Mouse (Mus musculus): Measurements from ENCODE around the gene Wwtr1. TPM values are rescaled to one million over a fixed set of nuclear protein-coding genes. Genes with fewer than 3 reads are reported as not detected.

Wwtr1 gene
- polyA plus RNA-seq, 1 experiment from 2014 or later: 15.6 TPM

DNA sequence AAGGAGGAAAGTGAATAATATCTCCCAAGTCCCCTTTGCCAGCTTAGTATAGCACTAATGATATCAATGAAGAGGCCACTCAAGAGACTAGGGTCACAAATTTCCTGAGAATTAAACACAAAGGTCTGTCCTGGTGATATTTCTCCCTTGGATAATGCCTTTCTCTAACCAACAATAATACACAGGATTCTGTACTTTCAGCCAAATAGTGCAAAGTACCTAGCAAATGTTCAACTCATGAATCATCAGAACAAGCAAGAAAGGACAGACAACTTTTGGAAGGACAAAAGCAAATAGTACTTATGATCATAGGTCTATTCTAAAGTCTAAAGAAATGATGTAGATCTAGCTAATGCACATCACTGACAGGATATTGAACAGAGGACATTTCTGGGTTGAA is 19.8 kb upstream of the Wwtr1 start:
- no peaks in the 10 kb centered on the region for H3K36me3 ChIP-seq (ENCODE audit: control insufficient read depth, insufficient read depth, low read length)
- H3K27ac ChIP-seq (ENCODE audit: low read depth, low read length): no peak overlapping the region
- H3K27me3 ChIP-seq (ENCODE audit: control insufficient read depth, insufficient read depth, low read length): no peaks in the 10 kb centered on the region
- H3K4me2 ChIP-seq (replicated peaks; ENCODE audit: low read depth, low read length): no peak overlapping the region
- no peaks in the 10 kb centered on the region for H3K4me1 ChIP-seq (replicated peaks; ENCODE audit: control insufficient read depth, insufficient read depth, low read length)
- no peak for DNase-seq (ENCODE audit: low spot score)
- no peak overlapping the region for H3K4me3 ChIP-seq (ENCODE audit: low read depth, low read length)
- no peaks in the 10 kb centered on the region for H3K9me3 ChIP-seq (ENCODE audit: control insufficient read depth, low read length)
- no peak overlapping the region for H3K9ac ChIP-seq (ENCODE audit: low read depth, low read length)
- ATAC-seq (ENCODE audit: low FRiP score): no peak

DNA sequence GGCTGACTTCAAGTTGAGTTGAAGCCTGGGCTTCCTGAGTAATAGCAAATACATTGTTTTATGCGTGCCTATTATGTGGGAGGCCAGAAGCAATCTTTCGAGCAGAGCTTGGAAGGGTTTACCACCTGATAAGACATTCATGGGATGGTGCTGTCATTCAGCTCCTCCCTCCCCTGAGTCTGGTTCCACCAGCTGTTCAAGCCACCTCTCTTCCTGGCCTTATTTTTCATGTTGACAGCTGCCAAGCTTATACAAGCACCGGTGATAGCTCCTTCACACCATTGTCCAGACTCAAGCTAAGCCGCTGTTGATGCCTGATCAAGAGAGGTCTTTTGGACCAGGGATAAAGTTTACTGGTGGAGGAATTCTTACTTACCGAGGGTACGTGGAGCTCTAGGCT is 10.3 kb upstream of the Wwtr1 start:
- ATAC-seq (ENCODE audit: low FRiP score) (no peak), DNase-seq (ENCODE audit: low spot score) (no peak)
- Histone ChIP-seq H3K9me3 (ENCODE audit: control insufficient read depth, low read length) (no peaks in the 10 kb centered on the region), H3K27ac (ENCODE audit: low read depth, low read length) (no peak overlapping the region), H3K27me3 (ENCODE audit: control insufficient read depth, insufficient read depth, low read length) (no peaks in the 10 kb centered on the region), H3K9ac (ENCODE audit: low read depth, low read length) (no peak overlapping the region), H3K4me1 (replicated peaks; ENCODE audit: control insufficient read depth, insufficient read depth, low read length) (no peaks in the 10 kb centered on the region), H3K4me2 (replicated peaks; ENCODE audit: low read depth, low read length) (no peak overlapping the region), H3K36me3 (ENCODE audit: control insufficient read depth, insufficient read depth, low read length) (no peaks in the 10 kb centered on the region), H3K4me3 (ENCODE audit: low read depth, low read length) (no peak overlapping the region)
- WGBS: 88% methylated on average over 6 of the region's 6 CpGs

- Histone ChIP-seq H3K4me2 (replicated peaks; ENCODE audit: low read depth, low read length) (no peak overlapping the region), H3K27me3 (ENCODE audit: control insufficient read depth, insufficient read depth, low read length) (no peaks in the 10 kb centered on the region), H3K4me1 (replicated peaks; ENCODE audit: control insufficient read depth, insufficient read depth, low read length) (no peaks in the 10 kb centered on the region), H3K4me3 (ENCODE audit: low read depth, low read length) (no peak overlapping the region), H3K9me3 (ENCODE audit: control insufficient read depth, low read length) (no peaks in the 10 kb centered on the region), H3K36me3 (ENCODE audit: control insufficient read depth, insufficient read depth, low read length) (no peaks in the 10 kb centered on the region), H3K9ac (ENCODE audit: low read depth, low read length) (no peak overlapping the region), H3K27ac (ENCODE audit: low read depth, low read length) (no peak overlapping the region)
- DNase-seq (ENCODE audit: low spot score): no peak
- ATAC-seq (ENCODE audit: low FRiP score): no peak
- 68% methylated on average over 4 of the region's 4 CpGs for WGBS
These were observed 7.8 kb upstream of the Wwtr1 start for GRCm38 (mm10) chr3:57583533-57583932.

DNA sequence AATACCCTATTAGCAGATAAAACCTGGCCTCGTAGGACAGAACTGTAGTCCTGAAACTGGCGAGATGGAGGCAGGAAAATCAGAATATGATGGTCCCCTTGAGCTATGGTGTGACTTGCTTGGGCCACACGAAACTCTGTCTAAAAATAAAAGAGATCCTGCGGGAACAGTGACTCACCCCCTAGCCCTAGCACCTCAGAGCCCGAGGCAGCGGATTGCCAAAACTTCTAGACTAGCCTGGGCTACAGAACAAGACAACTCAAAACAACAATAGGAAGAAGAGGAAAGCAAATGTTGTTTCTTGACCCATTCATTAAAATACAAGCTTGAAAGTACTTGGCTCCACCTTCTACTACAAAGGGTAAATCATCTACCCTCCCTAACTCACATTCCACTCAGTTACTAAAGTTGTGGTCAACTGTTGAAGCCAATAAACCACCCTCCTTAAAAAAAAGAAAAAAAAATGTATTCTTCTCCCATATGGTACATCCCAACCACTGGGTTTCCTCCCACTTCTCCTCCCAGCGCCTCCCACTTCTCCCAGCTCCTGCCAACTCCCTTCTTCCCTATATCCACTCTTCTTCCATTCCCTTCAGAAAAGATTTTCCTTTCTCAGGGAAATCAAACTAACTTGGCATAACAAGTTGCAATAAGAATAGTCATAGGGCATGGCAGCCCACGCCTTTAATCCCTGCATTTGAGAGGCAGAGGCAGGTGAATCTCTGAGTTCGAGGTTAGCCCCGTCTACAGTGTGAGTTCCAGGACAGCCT is 4.9 kb upstream of the Wwtr1 start:
- H3K27me3 ChIP-seq (ENCODE audit: control insufficient read depth, insufficient read depth, low read length): no peaks in the 10 kb centered on the region
- H3K4me1 ChIP-seq (replicated peaks; ENCODE audit: control insufficient read depth, insufficient read depth, low read length): peaks cover 3% of the 10 kb centered on the region; the same call in 1 of the 2 replicates
- no peak overlapping the region for H3K9ac ChIP-seq (ENCODE audit: low read depth, low read length)
- H3K27ac ChIP-seq (ENCODE audit: low read depth, low read length): no peak overlapping the region
- no peak overlapping the region for H3K4me3 ChIP-seq (ENCODE audit: low read depth, low read length)
- no peak overlapping the region for H3K4me2 ChIP-seq (replicated peaks; ENCODE audit: low read depth, low read length)
- no peak for DNase-seq (ENCODE audit: low spot score)
- H3K9me3 ChIP-seq (ENCODE audit: control insufficient read depth, low read length): no peaks in the 10 kb centered on the region
- 93% methylated on average over 10 of the region's 10 CpGs for WGBS
- H3K36me3 ChIP-seq (ENCODE audit: control insufficient read depth, insufficient read depth, low read length): no peaks in the 10 kb centered on the region
- no peak for ATAC-seq (ENCODE audit: low FRiP score)

DNA sequence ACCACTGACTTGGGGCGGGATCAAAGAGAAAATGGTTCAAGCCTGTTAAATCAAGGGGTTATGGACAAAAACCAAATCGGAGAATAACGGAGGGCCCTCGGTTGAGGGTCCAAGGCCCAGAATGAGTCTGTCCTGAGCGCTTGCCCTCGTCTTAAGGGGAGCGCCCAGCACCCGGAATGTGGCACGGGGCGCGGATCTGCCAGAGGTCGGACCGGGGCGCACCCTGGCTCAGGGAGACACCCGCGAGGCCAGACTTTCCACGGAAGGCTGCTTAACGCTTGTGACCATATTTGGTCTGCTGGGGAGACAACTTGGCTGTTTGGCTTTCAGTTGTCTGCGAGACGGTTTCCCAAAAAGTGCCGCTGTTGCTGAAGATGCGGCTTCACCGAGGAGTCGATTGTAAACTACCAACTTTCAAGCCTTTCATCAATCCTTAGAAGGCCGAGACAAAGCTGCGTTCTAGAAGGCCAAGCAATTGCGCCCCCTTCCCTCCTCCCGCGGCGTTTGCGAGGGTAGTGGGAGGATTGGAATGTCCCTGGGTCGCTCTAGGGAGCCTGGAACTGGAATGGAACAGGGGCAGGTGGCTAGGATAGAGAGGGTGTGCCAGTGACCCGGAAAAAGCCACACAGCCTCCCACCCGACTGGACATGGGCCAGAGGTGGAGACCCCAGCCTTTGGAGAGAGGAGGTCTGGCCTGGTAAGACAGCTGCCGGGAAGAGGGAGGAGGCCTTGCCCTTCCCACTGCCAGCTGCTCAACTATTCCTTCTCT is 530 bp upstream of the Wwtr1 start:
- no peaks in the 10 kb centered on the region for H3K27me3 ChIP-seq (ENCODE audit: control insufficient read depth, insufficient read depth, low read length)
- H3K27ac ChIP-seq (ENCODE audit: low read depth, low read length): peak overlapping the region; percentile 75
- H3K9ac ChIP-seq (ENCODE audit: low read depth, low read length): peak overlapping the region; percentile 69
- peak overlapping the region; percentile 86 for H3K4me2 ChIP-seq (replicated peaks; ENCODE audit: low read depth, low read length)
- under 1% methylated on average over 35 of the region's 35 CpGs for WGBS
- H3K36me3 ChIP-seq (ENCODE audit: control insufficient read depth, insufficient read depth, low read length): no peaks in the 10 kb centered on the region
- ATAC-seq (ENCODE audit: low FRiP score): peak; percentile 73
- peak overlapping the region; percentile 82 for H3K4me3 ChIP-seq (ENCODE audit: low read depth, low read length)
- H3K9me3 ChIP-seq (ENCODE audit: control insufficient read depth, low read length): no peaks in the 10 kb centered on the region
- peaks cover 3% of the 10 kb centered on the region; the same call in 1 of the 2 replicates for H3K4me1 ChIP-seq (replicated peaks; ENCODE audit: control insufficient read depth, insufficient read depth, low read length)
- peak; percentile 77 for DNase-seq (ENCODE audit: low spot score)

- peak overlapping the region; percentile 86 for H3K4me2 ChIP-seq (replicated peaks; ENCODE audit: low read depth, low read length)
- no peaks in the 10 kb centered on the region for H3K27me3 ChIP-seq (ENCODE audit: control insufficient read depth, insufficient read depth, low read length)
- H3K9me3 ChIP-seq (ENCODE audit: control insufficient read depth, low read length): no peaks in the 10 kb centered on the region
- H3K4me1 ChIP-seq (replicated peaks; ENCODE audit: control insufficient read depth, insufficient read depth, low read length): peaks cover 3% of the 10 kb centered on the region; the same call in 1 of the 2 replicates
- peak overlapping the region; percentile 69 for H3K9ac ChIP-seq (ENCODE audit: low read depth, low read length)
- 1% methylated on average over 56 of the region's 59 CpGs for WGBS
- DNase-seq (ENCODE audit: low spot score) (peak; percentile 73), ATAC-seq (ENCODE audit: low FRiP score) (peak; percentile 73)
- peak overlapping the region; percentile 82 for H3K4me3 ChIP-seq (ENCODE audit: low read depth, low read length)
- peak overlapping the region; percentile 75; the same call in 1 of the 2 replicates for H3K27ac ChIP-seq (ENCODE audit: low read depth, low read length)
- H3K36me3 ChIP-seq (ENCODE audit: control insufficient read depth, insufficient read depth, low read length): no peaks in the 10 kb centered on the region
These were observed 638 bp downstream of the Wwtr1 start for GRCm38 (mm10) chr3:57574885-57575659.

GRCm38 (mm10) chr3:57573898-57574570 is 1.7 kb downstream of the Wwtr1 start:
- WGBS: 41% methylated on average over 14 of the region's 14 CpGs
- peaks cover 3% of the 10 kb centered on the region; the same call in 1 of the 2 replicates for H3K4me1 ChIP-seq (replicated peaks; ENCODE audit: control insufficient read depth, insufficient read depth, low read length)
- no peak overlapping the region for H3K9ac ChIP-seq (ENCODE audit: low read depth, low read length)
- no peak overlapping the region for H3K27ac ChIP-seq (ENCODE audit: low read depth, low read length)
- DNase-seq (ENCODE audit: low spot score) (no peak), ATAC-seq (ENCODE audit: low FRiP score) (no peak)
- H3K9me3 ChIP-seq (ENCODE audit: control insufficient read depth, low read length): no peaks in the 10 kb centered on the region
- H3K4me2 ChIP-seq (replicated peaks; ENCODE audit: low read depth, low read length): peak overlapping the region; percentile 86
- peak overlapping the region; percentile 82 for H3K4me3 ChIP-seq (ENCODE audit: low read depth, low read length)
- H3K36me3 ChIP-seq (ENCODE audit: control insufficient read depth, insufficient read depth, low read length): no peaks in the 10 kb centered on the region
- H3K27me3 ChIP-seq (ENCODE audit: control insufficient read depth, insufficient read depth, low read length): no peaks in the 10 kb centered on the region

DNA sequence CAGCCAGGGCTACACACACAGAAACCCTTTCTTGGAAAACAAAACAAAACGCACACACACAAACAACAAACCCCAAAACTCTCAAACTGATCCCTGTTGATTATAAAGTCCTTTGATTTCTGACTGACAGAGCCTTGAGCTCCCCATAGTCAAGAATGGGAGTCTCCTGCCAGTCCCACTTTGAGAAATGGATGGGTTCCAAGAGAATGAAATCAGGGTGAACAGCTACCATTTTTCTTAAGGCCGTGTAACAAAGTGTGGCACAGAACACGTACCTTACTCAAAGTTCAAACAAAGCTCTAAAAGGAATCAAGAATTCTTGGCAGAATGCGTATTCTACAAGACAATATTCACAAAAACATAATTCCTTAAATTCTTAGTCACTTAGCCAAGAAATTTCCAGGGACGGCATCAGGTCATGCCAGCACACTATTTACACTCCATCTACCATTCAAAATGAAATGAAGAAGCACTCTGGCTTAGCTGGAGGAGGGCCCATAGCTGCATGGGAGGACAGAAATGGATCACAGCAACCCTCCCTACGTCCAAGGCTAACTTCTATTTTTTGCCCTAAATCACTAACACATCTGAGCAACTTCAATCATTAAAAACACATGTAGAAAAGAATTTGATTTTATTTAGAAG is 3.3 kb downstream of the Wwtr1 start:
- ATAC-seq (ENCODE audit: low FRiP score) (no peak), DNase-seq (ENCODE audit: low spot score) (no peak)
- Histone ChIP-seq H3K4me1 (replicated peaks; ENCODE audit: control insufficient read depth, insufficient read depth, low read length) (peaks cover 3% of the 10 kb centered on the region; the same call in 1 of the 2 replicates), H3K27ac (ENCODE audit: low read depth, low read length) (no peak overlapping the region), H3K9me3 (ENCODE audit: control insufficient read depth, low read length) (no peaks in the 10 kb centered on the region), H3K4me2 (replicated peaks; ENCODE audit: low read depth, low read length) (no peak overlapping the region), H3K4me3 (ENCODE audit: low read depth, low read length) (no peak overlapping the region), H3K27me3 (ENCODE audit: control insufficient read depth, insufficient read depth, low read length) (no peaks in the 10 kb centered on the region), H3K9ac (ENCODE audit: low read depth, low read length) (no peak overlapping the region), H3K36me3 (ENCODE audit: control insufficient read depth, insufficient read depth, low read length) (no peaks in the 10 kb centered on the region)
- WGBS: 86% methylated on average over 6 of the region's 6 CpGs

Measured in hindbrain, embryonic 11.5 days (tissue).